Mouse (Mus musculus) layer of hippocampus, postnatal 36 days (tissue): ENCODE data around the gene A4gnt. TPM values are rescaled to one million over a fixed set of nuclear protein-coding genes. Genes with fewer than 3 reads are reported as not detected.

Source experiments
- DNase-seq, 2 experiments: peaks; one replicate each; pipeline ENCODE4 v3.0.0; 2022
- total RNA-seq, 2 experiments: library from RNA; stranded (reverse); gene quantifications; 2 replicates each; pipeline ENCODE4 v1.2.3; 2021

A4gnt gene
- total RNA-seq, 2 experiments from 2014 or later, result 0.15 TPM; not detected in 1

DNA sequence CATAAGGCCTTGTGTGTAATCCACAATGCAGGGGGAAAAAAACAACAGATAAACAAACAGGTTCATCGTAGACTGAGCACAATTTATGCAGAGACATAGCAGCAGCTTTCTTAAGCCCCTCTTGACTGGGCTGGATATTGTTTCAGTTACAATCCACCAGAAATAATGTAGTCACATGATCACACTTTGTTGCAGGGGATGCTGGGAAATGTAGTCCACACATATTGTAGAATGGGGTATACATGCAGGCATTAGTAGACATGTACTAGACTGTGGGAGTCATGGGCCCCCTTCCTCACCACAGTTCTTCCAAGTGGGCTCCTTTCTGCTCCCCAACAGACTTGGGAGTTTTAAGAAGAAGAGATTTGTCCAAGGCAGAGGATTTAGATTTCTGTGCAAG is 24.5 kb downstream of the A4gnt start:
- DNase-seq, result no peak

DNA sequence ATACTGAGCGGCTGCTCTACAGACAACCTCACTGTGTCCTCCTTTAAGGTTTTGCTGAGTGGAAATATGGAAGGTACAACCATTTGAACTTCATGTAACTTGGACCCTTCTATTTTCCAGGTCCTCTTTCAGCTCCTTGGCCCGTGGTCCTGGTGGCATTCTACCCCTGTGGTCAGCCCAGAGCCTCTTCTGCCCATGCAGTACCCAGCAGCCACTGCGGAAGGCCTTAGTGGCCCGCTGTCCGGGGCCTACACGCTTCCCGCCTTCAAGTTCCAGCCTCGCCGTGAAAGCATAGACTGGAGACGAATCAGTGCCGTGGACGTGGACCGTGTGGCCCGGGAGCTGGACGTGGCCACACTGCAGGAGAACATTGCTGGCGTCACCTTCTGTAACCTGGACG is 24.9 kb downstream of the A4gnt start:
- DNase-seq, result no peak

DNA sequence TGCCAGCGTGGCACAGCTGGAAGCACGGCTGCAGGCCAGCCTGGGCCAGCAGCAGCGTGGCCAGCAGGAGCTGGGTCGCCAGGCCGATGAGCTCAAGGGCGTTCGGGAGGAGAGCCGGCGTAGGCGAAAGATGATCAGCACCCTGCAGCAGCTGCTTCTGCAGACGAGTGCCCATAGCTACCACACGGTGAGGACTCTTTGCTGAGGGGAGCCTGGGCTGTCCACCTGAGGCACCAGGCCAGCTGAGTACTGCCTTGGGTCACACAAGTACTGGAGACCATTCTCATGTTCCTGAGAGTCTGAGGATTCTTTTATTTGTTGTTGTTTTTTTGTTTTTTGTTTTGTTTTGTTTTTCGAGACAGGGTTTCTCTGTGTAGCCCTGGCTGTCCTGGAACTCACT is 25.4 kb downstream of the A4gnt start:
- DNase-seq, result no peak

DNA sequence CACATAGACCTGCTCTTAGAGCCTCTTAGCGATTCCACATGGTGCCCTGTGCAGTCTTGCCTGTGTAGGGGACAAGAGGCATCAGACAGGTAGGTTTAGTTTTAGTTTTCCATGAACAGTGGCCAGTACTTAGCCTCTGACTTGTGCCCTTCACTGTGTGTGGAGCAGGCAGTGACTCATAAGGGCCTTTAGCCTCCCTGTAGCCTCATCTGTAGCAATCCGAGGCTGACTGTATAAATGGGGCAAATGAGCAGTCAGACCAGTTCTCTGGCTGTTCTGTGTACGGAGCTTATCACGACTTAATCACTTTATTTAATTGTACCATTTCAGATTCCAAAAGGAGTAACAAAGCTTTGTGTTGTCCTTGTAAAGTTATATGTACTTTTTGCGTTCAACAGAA is 27.7 kb downstream of the A4gnt start:
- no peak for DNase-seq

DNA sequence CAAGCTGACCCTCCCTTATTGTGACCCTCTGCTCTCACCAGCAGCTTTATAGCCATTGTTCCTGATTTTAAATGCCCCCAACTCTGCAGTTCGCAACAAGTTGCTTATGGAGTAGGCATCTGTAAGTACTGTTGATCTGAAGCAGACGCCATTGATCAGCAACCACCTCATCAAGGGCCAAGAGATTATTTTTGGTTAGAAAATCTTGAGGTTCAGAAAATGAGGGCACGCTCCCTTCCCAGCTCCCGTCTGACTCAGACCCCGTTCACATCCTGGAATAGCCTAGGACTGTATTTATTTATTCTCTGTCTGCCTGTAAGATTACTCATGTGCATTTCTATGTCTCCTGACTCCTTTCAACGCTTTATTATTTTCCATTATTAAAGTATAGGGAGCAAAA is 33.1 kb downstream of the A4gnt start:
- no peak for DNase-seq

DNA sequence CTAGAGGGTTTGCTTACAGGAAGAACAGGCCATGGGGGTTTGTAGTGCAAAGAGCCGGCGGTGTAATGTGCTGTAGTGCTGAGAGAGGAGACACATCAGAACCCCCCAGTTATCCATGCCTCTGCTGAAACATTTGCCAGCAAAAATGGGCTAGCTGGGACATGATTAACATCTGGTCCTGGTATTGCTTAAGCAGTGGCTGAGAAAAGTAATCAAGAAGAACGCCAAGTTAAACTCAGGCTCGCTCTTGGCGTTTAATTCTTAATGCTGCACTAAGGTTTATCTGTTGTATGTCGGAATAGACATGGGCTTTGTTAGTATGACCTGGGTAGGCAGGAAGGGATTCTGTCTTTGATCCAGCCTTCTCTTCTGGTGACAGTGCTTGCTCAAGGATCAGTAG is 33.8 kb downstream of the A4gnt start:
- DNase-seq, result no peak

DNA sequence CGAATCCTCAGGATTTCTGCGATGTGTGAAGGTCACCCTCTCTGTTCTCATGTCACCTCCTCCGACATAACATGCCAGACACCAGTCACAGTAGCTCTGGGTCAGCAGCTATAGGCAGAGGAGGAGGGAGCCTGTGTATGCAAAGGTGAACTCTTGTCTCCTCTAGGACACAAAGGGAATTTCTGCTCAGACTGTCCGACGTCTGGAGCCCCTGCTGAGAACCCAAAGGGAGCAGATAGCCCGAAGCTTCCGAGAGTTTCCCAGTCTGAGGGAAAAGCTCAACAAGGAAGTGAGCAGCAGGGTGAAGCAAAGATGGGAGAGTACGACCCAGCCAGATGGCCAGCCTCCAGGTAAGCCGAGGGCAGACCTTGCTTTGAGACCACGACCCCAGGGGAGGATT is 48.5 kb downstream of the A4gnt start:
- DNase-seq, result no peak

DNA sequence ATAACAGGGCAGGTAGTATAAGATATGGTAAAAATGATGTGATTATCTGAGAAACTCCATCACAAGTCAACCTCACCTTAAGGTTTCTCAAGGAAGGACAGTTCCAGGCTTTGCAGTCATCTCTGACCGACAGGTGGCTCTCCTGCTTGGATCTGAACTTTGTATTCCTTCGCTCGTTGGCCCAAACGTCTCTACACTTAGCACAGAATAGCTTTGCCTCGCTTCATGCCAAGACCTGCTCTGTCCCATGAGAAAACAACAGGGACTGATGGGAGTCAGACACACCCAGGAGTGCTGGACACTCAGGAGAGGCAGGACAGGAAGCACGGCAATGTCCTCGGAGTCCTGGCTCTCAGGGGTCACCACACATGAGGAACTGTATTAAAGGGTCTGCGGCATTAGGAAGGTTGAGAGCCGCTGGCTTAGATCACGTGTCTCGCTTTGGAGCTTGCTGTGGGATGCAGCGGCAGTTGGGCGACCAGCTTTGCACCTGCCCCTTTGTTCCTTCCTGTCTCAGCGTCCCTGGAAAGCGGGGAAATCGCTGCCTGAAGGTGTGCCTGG is 49.4 kb downstream of the A4gnt start:
- DNase-seq, result no peak

DNA sequence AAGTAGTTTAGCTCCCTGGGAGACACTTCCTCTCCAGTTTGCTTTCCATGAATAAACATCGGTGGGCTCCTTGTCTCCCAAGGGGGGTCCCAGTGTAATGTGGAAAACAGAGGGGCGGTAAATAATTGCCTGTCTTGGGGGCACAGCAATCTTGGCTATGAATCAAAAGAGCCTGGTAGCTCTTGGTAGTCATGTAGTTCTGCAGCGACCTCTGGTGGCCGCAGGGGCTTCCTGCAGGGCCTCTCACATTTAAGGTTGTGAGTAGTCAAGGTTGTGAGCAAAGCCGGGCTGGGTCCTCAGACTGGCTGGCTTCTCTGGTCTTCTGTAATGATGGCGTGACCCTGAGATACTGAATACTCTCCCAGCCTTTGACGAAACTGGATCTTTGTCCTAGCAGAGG is 50.1 kb downstream of the A4gnt start:
- DNase-seq, result peak; percentile 43 to 62

DNA sequence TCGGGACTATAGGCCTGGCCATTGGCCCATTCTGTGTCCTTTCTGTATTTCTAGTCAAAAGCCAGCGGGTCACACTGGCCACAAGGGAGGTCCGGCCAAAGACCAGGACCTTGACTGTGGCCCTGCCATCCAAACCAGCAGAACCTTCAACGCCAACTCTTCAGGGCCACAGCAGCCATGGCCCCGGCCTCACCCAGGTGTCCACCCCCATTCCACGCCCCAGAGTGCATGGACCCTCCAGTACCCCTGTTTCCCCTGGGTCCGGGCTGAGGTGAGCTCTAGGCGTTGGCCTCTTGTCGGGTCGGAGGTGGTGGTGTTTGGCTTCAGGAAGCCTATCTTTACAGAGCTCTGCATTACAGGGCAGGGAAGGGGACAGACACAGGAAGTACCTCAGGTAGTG is 50.6 kb downstream of the A4gnt start:
- no peak for DNase-seq

DNA sequence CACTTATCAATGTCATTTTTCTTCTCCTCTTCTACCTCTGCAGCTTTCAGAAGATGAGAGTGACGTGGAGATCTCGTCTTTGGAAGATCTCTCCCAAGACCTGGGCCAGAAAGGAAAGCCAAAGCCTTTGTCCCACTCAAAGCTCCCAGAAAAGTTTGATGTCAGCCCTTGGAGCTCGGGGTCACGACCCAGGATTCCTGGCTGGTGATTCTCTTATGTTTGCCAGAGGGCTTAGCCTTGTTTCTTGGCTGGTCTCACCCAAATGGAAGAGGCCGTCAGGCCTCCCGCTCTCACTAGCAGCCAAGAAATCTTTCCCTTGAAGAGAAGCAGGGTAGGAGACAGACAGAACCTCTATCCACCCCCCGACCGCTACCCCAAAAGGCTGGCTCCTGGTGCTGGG is 55.3 kb downstream of the A4gnt start:
- peak in 1 of 2 experiments; percentile 20 for DNase-seq

DNA sequence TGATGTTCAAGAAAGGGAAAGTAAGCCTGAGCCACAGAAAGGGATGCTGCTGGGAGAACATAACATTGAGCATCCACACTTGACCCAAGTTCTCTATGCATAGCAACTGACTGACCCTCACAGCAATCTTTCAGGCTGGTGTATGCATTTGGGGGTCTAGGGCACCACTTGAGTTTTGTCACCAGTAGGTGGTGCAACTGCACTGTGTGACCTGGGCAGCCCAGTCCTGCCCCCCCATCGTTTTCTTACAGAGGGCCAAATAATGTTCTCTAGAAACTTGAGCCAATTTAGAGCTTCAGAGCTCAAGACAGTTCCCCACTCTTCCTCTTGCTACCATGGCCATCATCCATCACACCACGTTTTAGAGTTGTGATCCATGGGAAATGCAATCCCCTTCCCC is 59.3 kb downstream of the A4gnt start:
- DNase-seq, result no peak

Other genes starting within 250 kb of the A4gnt start
- gene Mras, start 175.1 kb upstream of the A4gnt start, total RNA-seq, result 100 to 1,000 TPM; 132 to 154 TPM
- gene Nme9, start 161.0 kb upstream of the A4gnt start, total RNA-seq, result under 1 TPM in 1 of 2 experiments, not detected in 1; 0.42 TPM
- gene Armc8, start 43.6 kb upstream of the A4gnt start, total RNA-seq, result 10 to 100 TPM; 53.1 to 56.7 TPM
- 10 to 100 TPM; 12.6 TPM for gene Dbr1, start 36.7 kb upstream of the A4gnt start, total RNA-seq
- 10 to 100 TPM; 19.7 to 28.6 TPM for gene Dzip1l, start 17.0 kb downstream of the A4gnt start, total RNA-seq
- gene Cldn18, start 104.8 kb downstream of the A4gnt start, total RNA-seq, result not detected